Mouse (Mus musculus): ENCODE results near the gene Cdk2ap2. TPM values are rescaled to one million over a fixed set of nuclear protein-coding genes. Genes with fewer than 3 reads are reported as not detected.
"Not testable (repeated sequence)": the region's sequence is repeated elsewhere in the genome, so short reads cannot be mapped to it uniquely, and the experiment has no call there.

Cdk2ap2 gene
- total RNA-seq, 1 experiment = 39.6 TPM

GRCm38 (mm10) chr19:4058581-4058980, 38.4 kb upstream of the Cdk2ap2 start:
- peaks cover 16 to 36% of the 10 kb centered on the region in 2 experiments; a peak in 3 of 4 replicates for H3K4me1 ChIP-seq (ENCODE audit: control insufficient read depth in 2 of 2, insufficient read depth in 2 of 2, low read length in 2 of 2, poor library complexity in 1 of 2)
- H3K4me3 ChIP-seq (ENCODE audit: insufficient read depth in 1 of 2, low read depth in 1 of 2, low read length in 2 of 2, poor library complexity in 1 of 2, severe bottlenecking in 1 of 2) = peak overlapping the region in 1 of 2 experiments; percentile 61; a peak in 1 of 4 replicates
- no peaks in the 10 kb centered on the region for H3K9me3 ChIP-seq (ENCODE audit: control insufficient read depth, insufficient read depth, low read depth, low read length)
- H3K36me3 ChIP-seq (ENCODE audit: control insufficient read depth, insufficient read depth, low read length, poor library complexity, severe bottlenecking) = no peaks in the 10 kb centered on the region
- no peak overlapping the region for H3K9ac ChIP-seq (ENCODE audit: insufficient read depth, low read depth, low read length, poor library complexity, severe bottlenecking)
- peak overlapping the region; percentile 9; the same call in 1 of the 2 replicates for H3K27ac ChIP-seq (ENCODE audit: insufficient read depth, low read depth, low read length, poor library complexity, severe bottlenecking)
- TF ChIP-seq HCFC1 (IDR thresholded peaks at IDR 0.05; ENCODE audit: borderline replicate concordance, insufficient read depth, low read length) = no peak
- no peak for TF ChIP-seq ZC3H11A (IDR thresholded peaks at IDR 0.05; ENCODE audit: borderline replicate concordance, low read depth, low read length)
- DNase-seq (ENCODE audit: low read depth, low spot score) = no peak
- in situ Hi-C loops (cut with MboI; ENCODE audit: low sequenced_read_pairs in 2 of 2, unreplicated experiment in 2 of 2) = no loop called here

- in situ Hi-C loops (cut with MboI; ENCODE audit: low sequenced_read_pairs in 2 of 2, unreplicated experiment in 2 of 2) = no loop called here
- no peaks in the 10 kb centered on the region for H3K36me3 ChIP-seq (ENCODE audit: control insufficient read depth, insufficient read depth, low read length, poor library complexity, severe bottlenecking)
- no peak within 1 kb of the TSS for H3K9ac ChIP-seq (ENCODE audit: insufficient read depth, low read depth, low read length, poor library complexity, severe bottlenecking)
- peak within 1 kb of the TSS; percentile 9 for H3K27ac ChIP-seq (ENCODE audit: insufficient read depth, low read depth, low read length, poor library complexity, severe bottlenecking)
- H3K9me3 ChIP-seq (ENCODE audit: control insufficient read depth, insufficient read depth, low read depth, low read length) = no peaks in the 10 kb centered on the region
- no peak for DNase-seq (ENCODE audit: low read depth, low spot score)
- H3K4me1 ChIP-seq (ENCODE audit: control insufficient read depth in 2 of 2, insufficient read depth in 2 of 2, low read length in 2 of 2, poor library complexity in 1 of 2) = peaks cover 16 to 36% of the 10 kb centered on the region in 2 experiments; a peak in 3 of 4 replicates
- peak within 1 kb of the TSS; percentile 18 to 61; a peak in 3 of 4 replicates for H3K4me3 ChIP-seq (ENCODE audit: insufficient read depth in 1 of 2, low read depth in 1 of 2, low read length in 2 of 2, poor library complexity in 1 of 2, severe bottlenecking in 1 of 2)
- TF ChIP-seq MAFK (IDR thresholded peaks at IDR 0.05; ENCODE audit: insufficient read depth, low read depth, low read length) = peak; percentile 67; the same call in 1 of the 2 replicates
- no peak for TF ChIP-seq ZNF384 (IDR thresholded peaks at IDR 0.05; ENCODE audit: low read depth, low read length)
These were observed 37.8 kb upstream of the Cdk2ap2 start, which contains the start of gene Gstp3 for GRCm38 (mm10) chr19:4059069-4059740. TSS of gene Gstp3 (minus strand) at chr19:4059569.

GRCm38 (mm10) chr19:4060044-4060898, 36.7 kb upstream of the Cdk2ap2 start:
- in situ Hi-C loops (cut with MboI; ENCODE audit: low sequenced_read_pairs in 2 of 2, unreplicated experiment in 2 of 2); DNase-seq (ENCODE audit: low read depth, low spot score); H3K9me3 ChIP-seq (ENCODE audit: control insufficient read depth, insufficient read depth, low read depth, low read length); H3K4me3 ChIP-seq (ENCODE audit: insufficient read depth in 1 of 2, low read depth in 1 of 2, low read length in 2 of 2, poor library complexity in 1 of 2, severe bottlenecking in 1 of 2); H3K27ac ChIP-seq (ENCODE audit: insufficient read depth, low read depth, low read length, poor library complexity, severe bottlenecking); H3K36me3 ChIP-seq (ENCODE audit: control insufficient read depth, insufficient read depth, low read length, poor library complexity, severe bottlenecking); H3K9ac ChIP-seq (ENCODE audit: insufficient read depth, low read depth, low read length, poor library complexity, severe bottlenecking): not testable (repeated sequence)
- peaks cover 16 to 36% of the 10 kb centered on the region in 2 experiments; a peak in 3 of 4 replicates for H3K4me1 ChIP-seq (ENCODE audit: control insufficient read depth in 2 of 2, insufficient read depth in 2 of 2, low read length in 2 of 2, poor library complexity in 1 of 2)

- DNase-seq (ENCODE audit: low read depth, low spot score) = no peak
- H3K4me3 ChIP-seq (ENCODE audit: insufficient read depth in 1 of 2, low read depth in 1 of 2, low read length in 2 of 2, poor library complexity in 1 of 2, severe bottlenecking in 1 of 2) = no peak overlapping the region
- TF ChIP-seq ZNF384 (IDR thresholded peaks at IDR 0.05; ENCODE audit: low read depth, low read length) = no peak
- TF ChIP-seq CHD2 (IDR thresholded peaks at IDR 0.05; ENCODE audit: low read depth, low read length) = no peak
- TF ChIP-seq MAFK (IDR thresholded peaks at IDR 0.05; ENCODE audit: insufficient read depth, low read depth, low read length) = no peak
- TF ChIP-seq HCFC1 (IDR thresholded peaks at IDR 0.05; ENCODE audit: borderline replicate concordance, insufficient read depth, low read length) = no peak
- TF ChIP-seq ZC3H11A (IDR thresholded peaks at IDR 0.05; ENCODE audit: borderline replicate concordance, low read depth, low read length) = no peak
- H3K9me3 ChIP-seq (ENCODE audit: control insufficient read depth, insufficient read depth, low read depth, low read length) = no peaks in the 10 kb centered on the region
- no peak overlapping the region for H3K27ac ChIP-seq (ENCODE audit: insufficient read depth, low read depth, low read length, poor library complexity, severe bottlenecking)
- peaks cover 12 to 30% of the 10 kb centered on the region in 2 experiments; a peak in 3 of 4 replicates for H3K4me1 ChIP-seq (ENCODE audit: control insufficient read depth in 2 of 2, insufficient read depth in 2 of 2, low read length in 2 of 2, poor library complexity in 1 of 2)
- H3K9ac ChIP-seq (ENCODE audit: insufficient read depth, low read depth, low read length, poor library complexity, severe bottlenecking) = no peak overlapping the region
- in situ Hi-C loops (cut with MboI; ENCODE audit: low sequenced_read_pairs in 2 of 2, unreplicated experiment in 2 of 2) = no loop called here
- no peaks in the 10 kb centered on the region for H3K36me3 ChIP-seq (ENCODE audit: control insufficient read depth, insufficient read depth, low read length, poor library complexity, severe bottlenecking)
These were observed 36.0 kb upstream of the Cdk2ap2 start for GRCm38 (mm10) chr19:4060899-4061465.

GRCm38 (mm10) chr19:4063357-4063756, 33.6 kb upstream of the Cdk2ap2 start:
- H3K27ac ChIP-seq (ENCODE audit: insufficient read depth, low read depth, low read length, poor library complexity, severe bottlenecking); H3K36me3 ChIP-seq (ENCODE audit: control insufficient read depth, insufficient read depth, low read length, poor library complexity, severe bottlenecking); DNase-seq (ENCODE audit: low read depth, low spot score); in situ Hi-C loops (cut with MboI; ENCODE audit: low sequenced_read_pairs in 2 of 2, unreplicated experiment in 2 of 2); H3K9me3 ChIP-seq (ENCODE audit: control insufficient read depth, insufficient read depth, low read depth, low read length); H3K4me3 ChIP-seq (ENCODE audit: insufficient read depth in 1 of 2, low read depth in 1 of 2, low read length in 2 of 2, poor library complexity in 1 of 2, severe bottlenecking in 1 of 2); H3K9ac ChIP-seq (ENCODE audit: insufficient read depth, low read depth, low read length, poor library complexity, severe bottlenecking): not testable (repeated sequence)
- peaks cover 7 to 12% of the 10 kb centered on the region in 2 experiments; a peak in 3 of 4 replicates for H3K4me1 ChIP-seq (ENCODE audit: control insufficient read depth in 2 of 2, insufficient read depth in 2 of 2, low read length in 2 of 2, poor library complexity in 1 of 2)

- H3K9ac ChIP-seq (ENCODE audit: insufficient read depth, low read depth, low read length, poor library complexity, severe bottlenecking); DNase-seq (ENCODE audit: low read depth, low spot score); H3K4me3 ChIP-seq (ENCODE audit: insufficient read depth in 1 of 2, low read depth in 1 of 2, low read length in 2 of 2, poor library complexity in 1 of 2, severe bottlenecking in 1 of 2); H3K4me1 ChIP-seq (ENCODE audit: control insufficient read depth in 2 of 2, insufficient read depth in 2 of 2, low read length in 2 of 2, poor library complexity in 1 of 2); H3K9me3 ChIP-seq (ENCODE audit: control insufficient read depth, insufficient read depth, low read depth, low read length); H3K27ac ChIP-seq (ENCODE audit: insufficient read depth, low read depth, low read length, poor library complexity, severe bottlenecking); H3K36me3 ChIP-seq (ENCODE audit: control insufficient read depth, insufficient read depth, low read length, poor library complexity, severe bottlenecking); in situ Hi-C loops (cut with MboI; ENCODE audit: low sequenced_read_pairs in 2 of 2, unreplicated experiment in 2 of 2): not testable (repeated sequence)
These were observed 32.5 kb upstream of the Cdk2ap2 start for GRCm38 (mm10) chr19:4064501-4064900.

All from ES-E14 (cell line).